In the genomic region with DNA sequence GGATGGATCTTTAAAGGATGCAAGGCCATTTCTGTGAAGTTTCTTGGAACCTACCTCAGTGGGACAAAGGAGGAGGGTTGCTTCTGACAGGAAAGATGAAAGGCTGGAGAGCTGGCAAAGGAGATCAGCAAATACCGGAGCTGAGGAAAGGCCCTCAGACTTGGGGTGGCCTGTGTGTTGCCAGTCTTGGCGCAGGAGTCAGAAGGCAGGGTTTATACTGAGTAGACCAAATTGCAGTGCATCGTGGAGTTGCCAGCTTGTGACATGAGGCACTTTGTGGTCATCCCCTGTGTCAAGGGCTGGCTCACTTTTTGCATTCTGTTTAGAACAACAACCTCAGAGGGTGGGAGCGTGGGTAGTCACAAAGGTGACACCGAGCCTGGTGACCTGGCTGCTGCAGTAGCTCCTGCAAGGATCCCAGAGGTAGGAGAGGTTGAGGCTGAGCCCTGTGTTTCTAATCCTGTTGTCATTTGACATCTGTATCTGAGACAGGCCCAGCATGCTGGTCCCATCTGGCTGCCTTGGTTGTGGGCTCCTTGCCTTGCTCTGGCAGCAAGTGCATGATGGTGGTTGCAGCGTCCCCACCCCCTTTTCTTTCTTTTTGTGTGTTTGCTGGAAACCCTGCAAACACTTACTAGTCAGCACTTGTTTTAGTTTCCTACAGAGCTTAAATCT, we compare ENCODE assay signal across 8 mouse cellular contexts. TPM values are rescaled to one million over a fixed set of nuclear protein-coding genes. Genes with fewer than 3 reads are reported as not detected.
A peak's percentile ranks its signal among the peaks of the same experiment; 100 is the strongest.
DNase-seq lines count a peak whose midpoint lies in the region; ATAC-seq and TF ChIP-seq lines count a peak whose summit lies in the region.

No protein-coding gene starts in this region.

- TF ChIP-seq POLR2A in myocyte (IDR thresholded peaks at IDR 0.05; ENCODE audit: insufficient read length, low read depth) = no peak

- no peak for ATAC-seq in liver, embryonic 11.5 days (replicated peaks; ENCODE audit: low FRiP score)
- peak; percentile 35; the same call in 1 of the 2 replicates for ATAC-seq in hindbrain, embryonic 16.5 days
- ATAC-seq in megakaryocyte-erythroid progenitor cell, adult 5-6 weeks (replicated peaks; ENCODE audit: low FRiP score, low TSS enrichment, poor library complexity, severe bottlenecking) = no peak
- no peak for ATAC-seq in activated CD4-positive, CD25-positive, alpha-beta regulatory T cell, adult 4 months

- peak overlapping the region; percentile 75 for H3ac ChIP-seq in myocyte (ENCODE audit: control insufficient read depth, insufficient read length)

- H3K9me3 ChIP-seq in liver, embryonic 11.5 days (ENCODE audit: control insufficient read depth, low read length) = peaks cover 4% of the 10 kb centered on the region; the same call in 1 of the 2 replicates
- peaks cover 13% of the 10 kb centered on the region for H3K9me3 ChIP-seq in forebrain, embryonic 10.5 days
- H3K9me3 ChIP-seq in hindbrain, embryonic 16.5 days (ENCODE audit: control insufficient read depth, low read length) = no peaks in the 10 kb centered on the region

- peak overlapping the region; percentile 22; the same call in 1 of the 2 replicates for H3K27ac ChIP-seq in liver, embryonic 11.5 days (ENCODE audit: low read depth, low read length)
- peak overlapping the region; percentile 99 for H3K27ac ChIP-seq in forebrain, embryonic 10.5 days
- peak overlapping the region; percentile 85 for H3K27ac ChIP-seq in hindbrain, embryonic 16.5 days (ENCODE audit: low read depth, low read length)

- peak overlapping the region; percentile 97; the same call in 1 of the 2 replicates for H3K9ac ChIP-seq in liver, embryonic 11.5 days (ENCODE audit: low read depth, low read length)
- peak overlapping the region; percentile 89; the same call in 1 of the 2 replicates for H3K9ac ChIP-seq in hindbrain, embryonic 16.5 days (ENCODE audit: low read depth, low read length)

- no peak for DNase-seq in liver, embryonic 11.5 days (ENCODE audit: low spot score)
- DNase-seq in liver = no peak
- no peak for DNase-seq in forebrain, embryonic 10.5 days (ENCODE audit: extremely low spot score, low spot score)
- DNase-seq in embryo, embryonic 11 days = no peak

- H3K4me2 ChIP-seq in liver, embryonic 11.5 days = peak overlapping the region; percentile 93
- H3K4me2 ChIP-seq in hindbrain, embryonic 16.5 days (ENCODE audit: low read length) = peak overlapping the region; percentile 83
- H3K4me2 ChIP-seq in myocyte (ENCODE audit: low read depth) = peak overlapping the region; percentile 85

- H3K4me1 ChIP-seq in liver, embryonic 11.5 days (replicated peaks; ENCODE audit: control insufficient read depth, insufficient read depth, low read length) = peaks cover 20% of the 10 kb centered on the region
- H3K4me1 ChIP-seq in forebrain, embryonic 10.5 days = peaks cover 59% of the 10 kb centered on the region
- peaks cover 29% of the 10 kb centered on the region for H3K4me1 ChIP-seq in hindbrain, embryonic 16.5 days (ENCODE audit: control insufficient read depth, insufficient read depth, low read depth, low read length)

- H3K4me3 ChIP-seq in liver, embryonic 11.5 days (ENCODE audit: low read depth, low read length) = peak overlapping the region; percentile 92
- H3K4me3 ChIP-seq in forebrain, embryonic 10.5 days = peak overlapping the region; percentile 88
- peak overlapping the region; percentile 81 for H3K4me3 ChIP-seq in hindbrain, embryonic 16.5 days (ENCODE audit: low read length)
- H3K4me3 ChIP-seq in myocyte = peak overlapping the region; percentile 56

- peaks cover 13% of the 10 kb centered on the region for H3K79me2 ChIP-seq in myocyte (ENCODE audit: control insufficient read depth, insufficient read depth)

- no peaks in the 10 kb centered on the region for H3K27me3 ChIP-seq in liver, embryonic 11.5 days (replicated peaks; ENCODE audit: control insufficient read depth, insufficient read depth, low read length)
- H3K27me3 ChIP-seq in forebrain, embryonic 10.5 days (ENCODE audit: poor library complexity, severe bottlenecking) = no peaks in the 10 kb centered on the region
- H3K27me3 ChIP-seq in hindbrain, embryonic 16.5 days (replicated peaks; ENCODE audit: control insufficient read depth, insufficient read depth, low read length) = no peaks in the 10 kb centered on the region
- H3K27me3 ChIP-seq in myocyte (ENCODE audit: control insufficient read depth, insufficient read depth, insufficient read length) = no peaks in the 10 kb centered on the region

- 89% methylated on average over 6 of the region's 6 CpGs for WGBS in liver, embryonic 11.5 days
- WGBS in forebrain, embryonic 10.5 days = 86% methylated on average over 6 of the region's 6 CpGs
- 51% methylated on average over 6 of the region's 6 CpGs for WGBS in hindbrain, embryonic 16.5 days

- peaks cover 5% of the 10 kb centered on the region; the same call in 1 of the 2 replicates for H3K36me3 ChIP-seq in liver, embryonic 11.5 days (ENCODE audit: control insufficient read depth, insufficient read depth, low read length)
- H3K36me3 ChIP-seq in forebrain, embryonic 10.5 days (replicated peaks) = peaks cover 49% of the 10 kb centered on the region
- no peaks in the 10 kb centered on the region for H3K36me3 ChIP-seq in hindbrain, embryonic 16.5 days (ENCODE audit: control insufficient read depth, insufficient read depth, low read length)
- no peaks in the 10 kb centered on the region for H3K36me3 ChIP-seq in myocyte (ENCODE audit: control insufficient read depth, insufficient read depth)

TF ChIP-seq in myocyte, 11 proteins besides CTCF, POLR2A, EP300 and RAD21:
- TF ChIP-seq REST (IDR thresholded peaks at IDR 0.05; ENCODE audit: insufficient read depth, insufficient read length) = no peak
- no peak for TF ChIP-seq TCF3 (IDR thresholded peaks at IDR 0.05; ENCODE audit: insufficient read length, low read depth)
- no peak for TF ChIP-seq E2F4 (IDR thresholded peaks at IDR 0.05; ENCODE audit: insufficient read depth)
- TF ChIP-seq MYOG (IDR thresholded peaks at IDR 0.05; ENCODE audit: control insufficient read depth in 1 of 3, insufficient read depth in 1 of 3, insufficient read length in 2 of 3, low read depth in 2 of 3) = no peak
- no peak for TF ChIP-seq SRF (IDR thresholded peaks at IDR 0.05; ENCODE audit: control insufficient read depth, insufficient read length, low read depth)

RNA-seq across cellular contexts. Expression of gene Rgs12, which starts 1.4 kb away (rescaled TPM):
- 38.8 and 39.3 TPM in 2 replicates for polyA plus RNA-seq in liver, embryonic 11.5 days (2014; fragmentation: Nextera tagmentation; extraction: Ambion mirVana)
- polyA plus RNA-seq in forebrain, embryonic 10.5 days (2016; fragmentation: Nextera tagmentation; extraction: Ambion mirVana) = 57.6 and 59.8 TPM in 2 replicates
- 40.3 and 41.1 TPM in 2 replicates for polyA plus RNA-seq in hindbrain, embryonic 16.5 days (2015; fragmentation: Nextera tagmentation; extraction: Ambion mirVana)
- polyA plus RNA-seq in myocyte (2012; fragmentation: generic; extraction: Trizol) = 30.5 TPM
- total RNA-seq in megakaryocyte-erythroid progenitor cell, adult 5-6 weeks (2014; fragmentation: Nextera tagmentation) = 40.7 and 47.4 TPM in 2 replicates
- total RNA-seq in megakaryocyte-erythroid progenitor cell, adult 5-6 weeks (2017) = 30.6 and 38.2 TPM in 2 replicates
- 1 to 10 TPM; 4.8 to 7.8 TPM for polyA plus RNA-seq in activated CD4-positive, CD25-positive, alpha-beta regulatory T cell, adult 4 months (2017; shearing (Covaris generic))

RNA-seq across cellular contexts. Expression of gene Msantd1, which starts 42.8 kb away (rescaled TPM):
- polyA plus RNA-seq in liver, embryonic 11.5 days (2014; fragmentation: Nextera tagmentation; extraction: Ambion mirVana) = 0.48 and 0.95 TPM in 2 replicates
- 0.55 and 1.2 TPM in 2 replicates for polyA plus RNA-seq in forebrain, embryonic 10.5 days (2016; fragmentation: Nextera tagmentation; extraction: Ambion mirVana)
- polyA plus RNA-seq in hindbrain, embryonic 16.5 days (2015; fragmentation: Nextera tagmentation; extraction: Ambion mirVana) = 6.1 and 6.9 TPM in 2 replicates
- polyA plus RNA-seq in myocyte (2012; fragmentation: generic; extraction: Trizol) = not detected
- total RNA-seq in megakaryocyte-erythroid progenitor cell, adult 5-6 weeks (2014; fragmentation: Nextera tagmentation) = 2.9 and 4.5 TPM in 2 replicates
- total RNA-seq in megakaryocyte-erythroid progenitor cell, adult 5-6 weeks (2017) = 0.38 TPM in 1 of 2 replicates, not detected in the other
- 1 to 10 TPM in 1 of 2 experiments, under 1 TPM in 1; 0.30 to 1.1 TPM for polyA plus RNA-seq in activated CD4-positive, CD25-positive, alpha-beta regulatory T cell, adult 4 months (2017; shearing (Covaris generic))

Comparison
In these comparisons a context has a peak if more than half of its experiments do, and no peak if none do; other contexts are left out.
1. H3K27ac ChIP-seq: peak in every context shown above with its lines; median percentile 99 in forebrain, embryonic 10.5 days; 85 in hindbrain, embryonic 16.5 days; 22 in liver, embryonic 11.5 days.